Mouse (Mus musculus) spleen, adult 2 months (tissue): ENCODE measurements around the gene 4933406M09Rik.

Experiments
- CTCF ChIP-seq: fragments of 200-500 bp; IDR thresholded peaks from 2 replicates; pipeline ENCODE4 v1.5.1; 2011; ENCODE audit warnings: mild to moderate bottlenecking, inconsistent platforms; ENCODE audit not compliant: insufficient read depth, insufficient read length, insufficient replicate concordance; ENCODE audit errors: extremely low read depth
- POLR2A ChIP-seq: fragments of 200-500 bp; IDR thresholded peaks from 2 replicates; pipeline ENCODE4 v1.6.1; 2011; ENCODE audit warnings: low read depth, low read length, inconsistent platforms

- TF ChIP-seq CTCF (no peak), POLR2A (no peak)
Observed at GRCm38 (mm10) chr1:134398210-134398609, 12.5 kb downstream of the 4933406M09Rik start.
